Mouse (Mus musculus) left cerebral cortex, postnatal 25 days (tissue): ENCODE data around the gene Rnf169. TPM values are rescaled to one million over a fixed set of nuclear protein-coding genes. Genes with fewer than 3 reads are reported as not detected.
"Not testable (repeated sequence)": the region's sequence is repeated elsewhere in the genome, so short reads cannot be mapped to it uniquely, and the experiment has no call there.

Experiments
- DNase-seq, 2 experiments: peaks; one replicate each; pipeline ENCODE4 v3.0.0; 2022; ENCODE audit warnings: low spot score in 2 of 2, mixed read lengths in 1 of 2
- intact Hi-C: fragments of 180-260 bp; cut with DNase I; formaldehyde crosslinking; loops from one replicate; pipeline ENCODE4 v1.15.1; 2025
- total RNA-seq, 2 experiments: library from RNA; stranded (reverse); gene quantifications; 2 replicates each; pipeline ENCODE4 v1.2.3; 2021

The Rnf169 gene
- total RNA-seq, 2 experiments from 2014 or later: 45.6 to 50.8 TPM

- peak; percentile 52 to 85 for DNase-seq
- intact Hi-C loops: loop anchor here (5.0 kb wide), 1 partner anchor 35 kb away; no protein-coding TSS in a partner anchor
Measured at GRCm38 (mm10) chr7:99982256-99983242, 2.3 kb upstream of the Rnf169 start.

- intact Hi-C loops: loop anchor here (1.0 to 5.0 kb wide), 4 partner anchors 34 to 123 kb away; partner anchors contain the start of gene Xrra1
- DNase-seq: peak; percentile 48 to 62
Measured at GRCm38 (mm10) chr7:99981311-99981710, 1.1 kb upstream of the Rnf169 start.

GRCm38 (mm10) chr7:99979546-99980131 is 609 bp downstream of the Rnf169 start:
- no peak for DNase-seq
- intact Hi-C loops: loop anchor here (2.0 to 5.0 kb wide), 3 partner anchors 32 to 121 kb away; partner anchors contain the start of gene Xrra1

GRCm38 (mm10) chr7:99979081-99979480 is 1.2 kb downstream of the Rnf169 start:
- intact Hi-C loops: no loop called here
- no peak for DNase-seq

DNA sequence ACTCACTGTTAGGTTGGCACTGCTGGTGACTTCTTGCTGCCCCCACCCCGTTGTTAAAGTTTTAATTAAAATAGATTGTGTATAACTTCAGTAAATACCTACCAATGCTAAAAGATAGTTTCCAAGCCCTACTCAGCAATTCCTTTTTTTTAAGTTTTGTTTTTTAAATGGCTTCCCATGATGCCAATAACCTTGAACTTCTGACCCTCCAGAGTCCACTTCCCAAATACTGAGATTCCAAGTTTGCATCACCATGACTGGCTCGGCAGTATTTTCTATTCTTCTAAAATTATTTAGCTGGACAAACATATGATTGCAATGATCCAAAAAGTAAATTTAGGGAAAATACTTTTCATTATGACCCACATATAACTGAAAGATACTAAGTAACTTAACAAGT is 2.2 kb downstream of the Rnf169 start:
- no peak for DNase-seq
- intact Hi-C loops: no loop called here

DNA sequence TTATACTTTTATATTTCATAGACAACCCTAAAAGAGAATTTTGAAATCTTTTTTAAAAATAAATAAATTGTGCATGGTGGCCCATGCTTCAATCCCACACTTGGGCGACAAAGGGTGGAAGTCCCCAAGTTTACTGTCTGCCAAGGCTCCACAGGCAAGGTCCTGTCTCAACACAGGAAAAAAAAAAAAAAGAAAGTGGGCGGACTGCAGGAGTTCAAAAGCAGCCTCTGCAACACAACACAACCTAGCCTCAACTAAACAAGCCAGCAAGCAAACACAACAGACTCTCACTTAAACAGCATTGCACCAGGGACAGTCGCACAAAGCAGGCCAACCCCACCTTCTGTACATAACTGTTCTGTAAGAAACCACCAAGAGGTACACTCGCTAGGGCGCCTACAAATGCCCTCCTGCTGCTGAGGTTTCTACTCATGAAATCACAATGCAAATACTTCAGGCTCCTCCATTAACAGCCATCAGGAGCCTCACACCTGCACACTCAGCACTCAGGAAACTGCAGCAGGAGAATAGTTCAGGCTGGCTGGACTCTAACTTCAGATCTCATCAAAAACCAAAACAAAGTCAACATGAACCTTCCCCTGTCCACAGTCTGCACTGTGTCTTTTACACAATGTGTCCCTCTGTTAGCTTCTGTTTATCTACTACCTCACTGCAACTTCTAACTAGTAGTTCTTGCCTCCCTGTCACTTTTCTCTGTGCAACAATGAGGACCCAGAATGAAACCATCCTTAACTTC is 4.3 kb downstream of the Rnf169 start:
- intact Hi-C loops: no loop called here
- no peak for DNase-seq

DNA sequence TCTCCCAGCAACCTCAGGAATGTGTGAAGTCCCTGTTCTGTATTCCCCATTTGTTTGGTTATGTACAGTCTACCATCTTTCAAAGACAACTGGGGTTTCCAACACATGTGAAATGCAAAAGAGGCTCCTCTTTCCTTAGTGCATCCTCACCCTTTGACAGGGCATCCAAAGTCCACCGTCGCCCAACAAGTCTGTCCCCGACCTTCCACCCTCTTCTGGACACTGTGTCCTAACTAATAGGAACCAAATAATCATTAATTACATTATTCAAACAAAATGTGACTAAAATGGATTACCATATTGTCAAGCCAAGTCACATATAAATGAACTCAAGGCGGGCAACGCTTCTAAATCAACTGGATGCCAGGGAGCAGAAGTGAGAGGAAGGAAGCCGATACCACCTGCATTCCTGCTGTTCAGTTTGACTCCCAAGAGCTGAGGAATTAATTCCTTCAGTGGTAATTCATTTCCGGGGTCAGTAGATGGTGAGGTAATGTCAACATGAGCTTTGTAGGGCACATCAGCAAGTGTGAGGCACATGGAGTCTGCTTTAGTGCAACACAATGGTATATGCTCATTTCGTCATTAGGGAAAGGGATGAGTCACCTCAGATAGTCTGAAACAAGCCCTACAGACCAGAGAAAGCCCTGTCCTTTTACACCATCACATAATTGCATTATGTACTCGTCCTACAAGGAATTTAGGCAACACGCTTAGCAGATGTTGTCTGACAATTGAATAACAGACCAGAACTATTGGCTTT is 5.9 kb downstream of the Rnf169 start:
- intact Hi-C loops: no loop called here
- DNase-seq: no peak

DNA sequence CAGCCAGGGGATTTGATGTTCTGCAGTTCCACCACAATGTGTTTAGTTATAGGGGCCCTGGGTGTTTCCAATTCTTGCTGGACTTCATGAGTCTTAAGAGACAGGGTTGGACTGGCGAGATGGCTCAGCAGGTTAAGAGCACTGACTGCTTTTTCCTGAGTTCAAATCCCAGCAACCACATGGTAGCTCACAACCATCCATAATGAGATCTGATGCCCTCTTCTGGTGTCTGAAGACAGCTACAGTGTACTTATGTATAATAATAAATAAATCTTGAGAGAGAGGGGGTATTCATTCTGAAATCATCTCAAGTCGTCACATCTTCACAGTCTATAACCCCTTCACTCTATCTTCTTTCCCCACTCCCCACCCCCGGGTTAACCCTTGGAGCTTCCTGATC is 7.3 kb downstream of the Rnf169 start:
- DNase-seq, intact Hi-C loops: not testable (repeated sequence)

DNA sequence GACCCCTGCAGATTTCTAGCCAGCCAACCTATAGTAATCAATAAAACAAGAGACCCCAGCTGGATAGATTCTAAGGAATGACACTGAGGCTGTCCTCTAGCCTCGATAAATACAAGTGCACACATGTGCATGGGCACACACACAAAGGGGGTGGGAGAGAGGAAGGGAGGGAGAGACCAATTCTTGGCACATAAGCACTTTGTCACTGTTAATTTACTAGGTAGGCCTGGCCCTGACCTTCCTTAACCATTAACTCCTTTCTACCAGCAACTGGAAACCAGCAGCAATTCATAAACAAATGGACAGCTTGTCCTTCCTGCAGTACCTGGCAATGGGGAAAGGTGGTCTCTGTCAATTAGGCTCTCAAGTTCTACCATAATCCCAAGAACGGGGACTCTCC is 8.3 kb downstream of the Rnf169 start:
- intact Hi-C loops: no loop called here
- no peak for DNase-seq

DNA sequence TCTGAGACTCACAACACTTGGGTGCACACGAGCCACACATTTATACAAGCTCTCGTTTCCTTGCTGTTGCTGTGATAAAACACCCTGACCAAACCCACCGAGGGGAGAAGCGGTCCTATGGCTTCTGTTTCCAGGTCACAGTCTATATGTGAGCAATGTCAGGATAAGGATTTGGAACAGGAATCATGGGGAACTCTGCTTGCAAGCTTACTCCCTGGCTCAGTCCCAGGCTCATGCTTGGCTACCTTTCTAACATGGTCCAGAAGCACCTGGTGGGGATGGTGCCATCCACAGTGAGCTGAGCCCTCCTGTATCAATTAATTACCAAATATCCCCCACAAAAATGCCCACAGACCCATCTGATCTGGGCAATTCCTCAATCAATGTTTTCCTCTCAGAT is 11.1 kb downstream of the Rnf169 start:
- DNase-seq: no peak

DNA sequence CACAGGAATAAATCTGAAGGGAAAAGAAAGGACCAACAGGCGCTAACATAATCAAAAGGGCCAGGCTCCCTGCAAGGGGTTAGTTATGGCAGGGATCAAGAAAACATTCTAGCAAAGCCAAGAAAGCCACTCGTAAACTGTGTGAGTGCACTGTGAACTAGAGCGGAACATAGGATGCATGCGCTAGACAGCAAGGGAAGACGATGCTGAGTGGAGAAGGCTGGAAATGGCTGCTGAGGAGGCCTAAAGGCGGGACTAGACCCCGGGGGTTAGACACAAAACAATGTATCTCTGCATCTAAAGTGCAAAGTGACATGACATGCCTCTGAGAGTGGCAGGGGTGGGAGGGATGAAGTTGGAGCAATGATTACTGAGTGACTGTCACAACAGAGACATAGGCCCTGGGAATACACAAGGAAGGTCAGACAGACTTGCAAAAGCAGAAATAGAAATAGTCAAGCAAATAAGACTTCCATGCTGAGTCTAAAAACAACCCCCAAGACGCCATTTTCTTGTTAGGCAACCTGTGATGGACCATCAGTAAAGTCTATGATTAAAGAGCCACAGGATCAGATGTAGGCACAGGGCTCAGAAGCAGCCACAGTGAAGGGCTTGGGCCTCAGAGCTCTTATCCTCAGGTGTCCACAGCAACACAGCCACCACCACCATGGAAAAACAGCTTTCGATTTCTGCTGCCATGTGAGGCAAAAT is 14.1 kb downstream of the Rnf169 start:
- intact Hi-C loops: no loop called here
- no peak for DNase-seq

More for the DNA sequence above, 11.1 kb downstream of the Rnf169 start:
- intact Hi-C loops: no loop called here

- intact Hi-C loops: loop anchor here (1.0 kb wide), 2 partner anchors 12 to 18 kb away; no protein-coding TSS in a partner anchor
- peak; percentile 72 to 89 for DNase-seq
Measured at GRCm38 (mm10) chr7:99965020-99965841, 15.0 kb downstream of the Rnf169 start.

DNA sequence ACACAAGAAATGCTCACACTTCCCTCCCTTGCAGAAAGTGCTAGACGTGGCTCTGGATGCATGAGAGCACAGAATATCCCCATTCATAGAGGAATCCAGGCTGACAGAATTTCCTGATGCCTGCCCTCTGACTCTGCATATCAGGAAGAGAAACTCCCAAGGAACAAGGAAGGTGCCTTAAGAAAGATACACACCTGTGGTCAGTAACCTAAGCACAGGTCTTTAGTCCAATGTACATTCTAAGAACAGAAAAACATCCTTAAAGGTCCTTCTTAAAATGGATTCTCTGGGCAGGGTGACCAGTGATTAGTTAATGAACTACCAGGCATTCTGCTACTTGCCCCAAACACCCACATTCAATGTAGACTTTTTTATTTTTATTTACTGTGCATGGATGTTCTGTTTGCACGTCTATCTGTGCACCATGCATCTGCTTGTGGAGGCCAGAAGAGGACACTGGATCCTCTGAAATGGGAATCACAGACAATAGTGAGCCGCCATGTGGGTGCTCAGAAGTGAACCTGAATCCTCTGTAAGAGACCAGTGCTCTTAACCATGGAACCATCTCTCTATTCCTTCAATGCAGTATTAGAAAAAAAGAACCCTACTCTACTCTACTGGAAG is 16.9 kb downstream of the Rnf169 start:
- no peak for DNase-seq
- intact Hi-C loops: no loop called here

- DNase-seq: no peak
- intact Hi-C loops: no loop called here
Measured at GRCm38 (mm10) chr7:99962536-99963236, 17.6 kb downstream of the Rnf169 start.

DNA sequence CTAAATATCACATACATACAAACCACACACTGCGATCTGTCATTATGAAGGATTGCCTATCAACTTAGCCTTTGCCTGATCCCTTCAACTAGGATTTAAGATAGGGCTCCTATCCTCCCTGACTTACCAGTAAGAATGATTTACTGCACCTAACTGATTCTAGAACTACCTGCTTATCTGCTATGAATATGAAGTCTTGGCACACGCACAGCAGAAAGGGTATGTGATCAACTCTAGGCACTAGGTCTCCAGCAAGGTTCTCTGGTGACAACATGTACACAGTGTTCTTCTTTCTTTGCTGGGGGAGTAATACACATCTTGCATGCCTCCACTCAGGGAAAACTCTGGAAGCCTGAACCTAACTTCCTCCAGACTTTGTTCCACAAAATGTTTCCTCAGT is 18.7 kb downstream of the Rnf169 start:
- no peak for DNase-seq
- intact Hi-C loops: no loop called here

DNA sequence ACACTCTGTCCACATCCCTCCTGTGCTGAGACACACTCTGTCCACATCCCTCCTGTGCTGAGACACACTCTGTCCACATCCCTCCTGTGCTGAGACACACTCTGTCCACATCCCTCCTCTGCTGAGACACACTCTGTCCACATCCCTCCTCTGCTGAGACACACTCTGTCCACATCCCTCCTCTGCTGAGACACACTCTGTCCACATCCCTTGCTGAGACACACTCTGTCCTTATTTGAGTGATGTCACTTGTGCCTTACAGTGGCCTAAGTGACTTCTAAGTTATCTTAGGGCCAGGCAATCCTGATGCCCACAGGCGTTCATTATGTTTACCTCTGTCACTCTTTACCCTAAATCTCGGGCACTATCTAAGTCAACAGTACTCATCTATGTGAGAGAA is 19.7 kb downstream of the Rnf169 start:
- DNase-seq, intact Hi-C loops: not testable (repeated sequence)
